Mouse (Mus musculus): ENCODE measurements around the gene Tat.
"Not testable (repeated sequence)": the region's sequence is repeated elsewhere in the genome, so short reads cannot be mapped to it uniquely, and the experiment has no call there.

The Tat gene

GRCm38 (mm10) chr8:109982386-109983105, 7.7 kb upstream of the Tat start:
- in situ Hi-C loops (cut with MboI, MseI): no loop called here

- in situ Hi-C loops (cut with MboI, MseI): no loop called here
These were observed 6.3 kb upstream of the Tat start for GRCm38 (mm10) chr8:109983944-109984343.

GRCm38 (mm10) chr8:109986384-109986783, 3.9 kb upstream of the Tat start:
- in situ Hi-C loops (cut with MboI, MseI): no loop called here

GRCm38 (mm10) chr8:109987776-109988175, 2.5 kb upstream of the Tat start:
- in situ Hi-C loops (cut with MboI, MseI): no loop called here

- in situ Hi-C loops (cut with MboI, MseI): no loop called here
These were observed 1.1 kb upstream of the Tat start for GRCm38 (mm10) chr8:109989151-109989550.

GRCm38 (mm10) chr8:109992166-109992565, 1.9 kb downstream of the Tat start:
- in situ Hi-C loops (cut with MboI, MseI): no loop called here

- in situ Hi-C loops (cut with MboI, MseI): no loop called here
These were observed 2.7 kb downstream of the Tat start for GRCm38 (mm10) chr8:109992951-109993350.

- in situ Hi-C loops (cut with MboI, MseI): no loop called here
These were observed 7.1 kb downstream of the Tat start for GRCm38 (mm10) chr8:109997381-109997780.

- in situ Hi-C loops (cut with MboI, MseI): no loop called here
These were observed 7.8 kb downstream of the Tat start for GRCm38 (mm10) chr8:109998066-109998465.

GRCm38 (mm10) chr8:109999974-110000373, 9.7 kb downstream of the Tat start:
- in situ Hi-C loops (cut with MboI, MseI): no loop called here

- in situ Hi-C loops (cut with MboI, MseI): no loop called here
These were observed 12.7 kb downstream of the Tat start for GRCm38 (mm10) chr8:110002953-110003352.

GRCm38 (mm10) chr8:110004300-110004699, 14.1 kb downstream of the Tat start:
- in situ Hi-C loops (cut with MboI, MseI): no loop called here

- in situ Hi-C loops (cut with MboI, MseI): no loop called here
These were observed 16.2 kb downstream of the Tat start for GRCm38 (mm10) chr8:110006312-110007023.

GRCm38 (mm10) chr8:110008228-110008994, 18.2 kb downstream of the Tat start:
- in situ Hi-C loops (cut with MboI, MseI): no loop called here

GRCm38 (mm10) chr8:110008995-110009446, 18.8 kb downstream of the Tat start:
- in situ Hi-C loops (cut with MboI, MseI): no loop called here

GRCm38 (mm10) chr8:110010868-110011267, 20.6 kb downstream of the Tat start:
- in situ Hi-C loops (cut with MboI, MseI): no loop called here

GRCm38 (mm10) chr8:110022081-110022480, 31.8 kb downstream of the Tat start:
- in situ Hi-C loops (cut with MboI, MseI): no loop called here

- in situ Hi-C loops (cut with MboI, MseI): no loop called here
These were observed 32.6 kb downstream of the Tat start for GRCm38 (mm10) chr8:110022768-110023344.

GRCm38 (mm10) chr8:110033771-110034170, 43.5 kb downstream of the Tat start:
- in situ Hi-C loops (cut with MboI, MseI): not testable (repeated sequence)

- in situ Hi-C loops (cut with MboI, MseI): no loop called here
These were observed 44.1 kb downstream of the Tat start for GRCm38 (mm10) chr8:110034331-110034730.

GRCm38 (mm10) chr8:110036156-110036555, 45.9 kb downstream of the Tat start:
- in situ Hi-C loops (cut with MboI, MseI): no loop called here

- in situ Hi-C loops (cut with MboI, MseI): no loop called here
These were observed 49.0 kb downstream of the Tat start for GRCm38 (mm10) chr8:110039216-110039615.
